Mouse (Mus musculus): ENCODE measurements at regions not wholly inside any gene's neighbourhood (a gene's known extent, or its start where the extent isn't known, plus 50 kb on each side); places are given as distances from the start of the nearest gene placed in this dataset.
"Not testable (repeated sequence)": the region's sequence is repeated elsewhere in the genome, so short reads cannot be mapped to it uniquely, and the experiment has no call there.

GRCm38 (mm10) chr4:153187959-153188503 is 294.6 kb downstream of the Ajap1 start:
- DNase-seq, result no peak

GRCm38 (mm10) chr4:153177496-153177895 is 305.1 kb downstream of the Ajap1 start:
- no peak for TF ChIP-seq POLR2A (IDR thresholded peaks at IDR 0.05; ENCODE audit: borderline replicate concordance, extremely low read depth, low read depth, low read length)
- TF ChIP-seq CTCF (IDR thresholded peaks at IDR 0.05; ENCODE audit: insufficient read depth, low read length), result no peak
- no peak for DNase-seq
- H3K4me1 ChIP-seq (ENCODE audit: control insufficient read depth, insufficient read depth, low read length), result no peaks in the 10 kb centered on the region
- no peak overlapping the region for H3K4me3 ChIP-seq (replicated peaks; ENCODE audit: extremely low read depth, low read depth, low read length)
- 87% methylated on average over 9 of the region's 9 CpGs for WGBS

More at GRCm38 (mm10) chr4:153187959-153188503, 294.6 kb downstream of the Ajap1 start:
- TF ChIP-seq CTCF (IDR thresholded peaks at IDR 0.05; ENCODE audit: insufficient read depth, low read length), result no peak
- TF ChIP-seq POLR2A (IDR thresholded peaks at IDR 0.05; ENCODE audit: borderline replicate concordance, extremely low read depth, low read depth, low read length), result no peak
- H3K4me1 ChIP-seq (ENCODE audit: control insufficient read depth, insufficient read depth, low read length), result no peaks in the 10 kb centered on the region
- 2% methylated on average over 6 of the region's 6 CpGs for WGBS
- H3K4me3 ChIP-seq (replicated peaks; ENCODE audit: extremely low read depth, low read depth, low read length), result no peak overlapping the region

- DNase-seq, result peak; percentile 3
- H3K4me3 ChIP-seq (replicated peaks; ENCODE audit: extremely low read depth, low read depth, low read length), result no peak overlapping the region
- H3K4me1 ChIP-seq (ENCODE audit: control insufficient read depth, insufficient read depth, low read length), result no peaks in the 10 kb centered on the region
- TF ChIP-seq POLR2A (IDR thresholded peaks at IDR 0.05; ENCODE audit: borderline replicate concordance, extremely low read depth, low read depth, low read length) (no peak), CTCF (IDR thresholded peaks at IDR 0.05; ENCODE audit: insufficient read depth, low read length) (no peak)
- WGBS, result 11% methylated on average over 12 of the region's 12 CpGs
Observed at GRCm38 (mm10) chr4:153175660-153176059, 307.0 kb downstream of the Ajap1 start.

GRCm38 (mm10) chr4:153175077-153175476 is 307.5 kb downstream of the Ajap1 start:
- TF ChIP-seq POLR2A (IDR thresholded peaks at IDR 0.05; ENCODE audit: borderline replicate concordance, extremely low read depth, low read depth, low read length) (no peak), CTCF (IDR thresholded peaks at IDR 0.05; ENCODE audit: insufficient read depth, low read length) (no peak)
- DNase-seq, result no peak
- Histone ChIP-seq H3K4me3 (replicated peaks; ENCODE audit: extremely low read depth, low read depth, low read length) (no peak overlapping the region), H3K4me1 (ENCODE audit: control insufficient read depth, insufficient read depth, low read length) (no peaks in the 10 kb centered on the region)
- 79% methylated on average over 15 of the region's 15 CpGs for WGBS

- no peak overlapping the region for H3K4me3 ChIP-seq (replicated peaks; ENCODE audit: extremely low read depth, low read depth, low read length)
- TF ChIP-seq POLR2A (IDR thresholded peaks at IDR 0.05; ENCODE audit: borderline replicate concordance, extremely low read depth, low read depth, low read length) (no peak), CTCF (IDR thresholded peaks at IDR 0.05; ENCODE audit: insufficient read depth, low read length) (no peak)
- no peak for DNase-seq
- 50% methylated on average over 9 of the region's 9 CpGs for WGBS
- no peaks in the 10 kb centered on the region for H3K4me1 ChIP-seq (ENCODE audit: control insufficient read depth, insufficient read depth, low read length)
Observed at GRCm38 (mm10) chr4:153169991-153170390, 312.6 kb downstream of the Ajap1 start.

- DNase-seq, result no peak
- TF ChIP-seq CTCF (IDR thresholded peaks at IDR 0.05; ENCODE audit: insufficient read depth, low read length) (no peak), POLR2A (IDR thresholded peaks at IDR 0.05; ENCODE audit: borderline replicate concordance, extremely low read depth, low read depth, low read length) (no peak)
- no peaks in the 10 kb centered on the region for H3K4me1 ChIP-seq (ENCODE audit: control insufficient read depth, insufficient read depth, low read length)
- 82% methylated on average over 10 of the region's 10 CpGs for WGBS
- H3K4me3 ChIP-seq (replicated peaks; ENCODE audit: extremely low read depth, low read depth, low read length), result no peak overlapping the region
Observed at GRCm38 (mm10) chr4:153164810-153165209, 317.8 kb downstream of the Ajap1 start.

- Histone ChIP-seq H3K4me3 (replicated peaks; ENCODE audit: extremely low read depth, low read depth, low read length) (no peak overlapping the region), H3K4me1 (ENCODE audit: control insufficient read depth, insufficient read depth, low read length) (no peaks in the 10 kb centered on the region)
- no peak for TF ChIP-seq POLR2A (IDR thresholded peaks at IDR 0.05; ENCODE audit: borderline replicate concordance, extremely low read depth, low read depth, low read length)
- TF ChIP-seq CTCF (IDR thresholded peaks at IDR 0.05; ENCODE audit: insufficient read depth, low read length), result no peak
- WGBS, result 85% methylated on average over 3 of the region's 3 CpGs
- no peak for DNase-seq
Observed at GRCm38 (mm10) chr4:153160115-153160514, 322.5 kb downstream of the Ajap1 start.

- Histone ChIP-seq H3K4me3 (replicated peaks; ENCODE audit: extremely low read depth, low read depth, low read length) (no peak overlapping the region), H3K4me1 (ENCODE audit: control insufficient read depth, insufficient read depth, low read length) (no peaks in the 10 kb centered on the region)
- TF ChIP-seq POLR2A (IDR thresholded peaks at IDR 0.05; ENCODE audit: borderline replicate concordance, extremely low read depth, low read depth, low read length), result no peak
- no peak for TF ChIP-seq CTCF (IDR thresholded peaks at IDR 0.05; ENCODE audit: insufficient read depth, low read length)
- no peak for DNase-seq
- whole genome bisulfite sequencing, result 81% methylated on average over 3 of the region's 3 CpGs
Observed at GRCm38 (mm10) chr4:153157572-153157971, 325.0 kb downstream of the Ajap1 start.

GRCm38 (mm10) chr4:153152923-153153322 is 329.7 kb downstream of the Ajap1 start:
- not testable (repeated sequence) for H3K4me1 ChIP-seq (ENCODE audit: control insufficient read depth, insufficient read depth, low read length); DNase-seq; H3K4me3 ChIP-seq (replicated peaks; ENCODE audit: extremely low read depth, low read depth, low read length)

- H3K4me3 ChIP-seq (replicated peaks; ENCODE audit: extremely low read depth, low read depth, low read length), result no peak overlapping the region
- DNase-seq, result no peak
- H3K4me1 ChIP-seq (ENCODE audit: control insufficient read depth, insufficient read depth, low read length), result no peaks in the 10 kb centered on the region
- no peak for TF ChIP-seq POLR2A (IDR thresholded peaks at IDR 0.05; ENCODE audit: borderline replicate concordance, extremely low read depth, low read depth, low read length)
- TF ChIP-seq CTCF (IDR thresholded peaks at IDR 0.05; ENCODE audit: insufficient read depth, low read length), result no peak
- 78% methylated on average over 13 of the region's 13 CpGs for WGBS
Observed at GRCm38 (mm10) chr4:153133147-153133546, 349.5 kb downstream of the Ajap1 start.
